Mouse (Mus musculus) small intestine, adult 2 months (tissue): ENCODE measurements around the gene Sec14l5.

ENCODE experiments used
- CTCF ChIP-seq: fragments of 200-500 bp; IDR thresholded peaks from 2 replicates; pipeline ENCODE4 v1.5.1; 2012; ENCODE audit warnings: low read depth, mild to moderate bottlenecking, control low read depth, inconsistent platforms, low read length, moderate library complexity, mixed read lengths; ENCODE audit not compliant: insufficient replicate concordance, insufficient read length; ENCODE audit errors: extremely low read depth
- POLR2A ChIP-seq: fragments of 200-500 bp; IDR thresholded peaks from 2 replicates; pipeline ENCODE4 v1.6.1; 2012; ENCODE audit warnings: low read depth, mild to moderate bottlenecking, control low read depth, inconsistent platforms, low read length, moderate library complexity

DNA sequence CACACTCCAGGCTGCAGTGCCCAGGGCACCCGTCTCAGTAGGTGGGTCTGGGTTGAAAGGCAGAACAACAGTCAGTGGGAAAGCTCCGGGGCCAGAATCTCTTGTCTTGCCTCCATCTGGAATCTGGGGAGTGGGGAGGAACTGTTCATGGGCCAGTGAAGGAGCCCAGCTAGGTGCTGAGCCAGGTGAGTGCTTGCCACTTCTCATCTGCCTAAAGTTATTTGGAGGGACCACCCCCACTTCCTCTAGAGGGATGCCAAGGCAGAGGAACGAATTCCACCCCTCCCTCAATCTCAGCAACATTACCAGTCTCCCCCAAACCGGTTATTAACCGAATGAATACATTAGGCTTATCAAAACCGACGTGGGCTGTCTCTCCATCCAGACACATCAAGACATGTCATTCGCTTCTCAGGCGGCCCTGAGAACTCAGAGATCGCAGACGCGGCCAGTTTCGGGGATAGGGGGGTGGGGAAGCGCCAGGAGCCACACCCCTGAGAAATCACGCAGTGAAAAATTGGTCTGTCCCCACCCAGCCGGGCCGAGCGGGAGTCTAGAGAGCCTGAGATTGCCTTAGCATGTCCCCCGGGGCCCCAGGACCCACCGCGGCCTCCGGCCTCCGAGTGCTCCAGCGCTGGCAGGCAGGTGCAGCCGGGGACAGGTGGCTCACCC is 15.5 kb upstream of the Sec14l5 start:
- TF ChIP-seq CTCF (no peak), POLR2A (no peak)
